Mouse (Mus musculus) embryonic facial prominence, embryonic 11.5 days (tissue): ENCODE measurements around the gene Rgr. TPM values are rescaled to one million over a fixed set of nuclear protein-coding genes. Genes with fewer than 3 reads are reported as not detected.
A peak's percentile ranks its signal among the peaks of the same experiment; 100 is the strongest.

Source experiments
- ATAC-seq: fragments of 200-750 bp; cut with Nextera tagmentation; replicated peaks from 2 replicates; pipeline ENCODE4 v1.8.0; 2017; ENCODE audit warnings: low read depth; ENCODE audit not compliant: insufficient number of reproducible peaks, low FRiP score, low TSS enrichment
- DNase-seq: peaks from one replicate; pipeline ENCODE4 v3.0.0-alpha.2; 2015; ENCODE audit warnings: low spot score
- H3K27ac ChIP-seq: fragments of 300-500 bp; sonication (generic); replicated peaks from 2 replicates; pipeline ENCODE4 v1.5.1; 2014; ENCODE audit warnings: mild to moderate bottlenecking, low read depth, low read length, control low read depth
- H3K27me3 ChIP-seq: fragments of 300-500 bp; sonication (generic); 2 replicates; pipeline ENCODE4 v1.6.1; 2014; ENCODE audit warnings: mild to moderate bottlenecking, low read length, moderate library complexity, mixed read lengths; ENCODE audit not compliant: control insufficient read depth, insufficient read depth
- H3K36me3 ChIP-seq: fragments of 300-500 bp; sonication (generic); replicated peaks from 2 replicates; pipeline ENCODE4 v1.6.1; 2014; ENCODE audit warnings: low read depth, mild to moderate bottlenecking, low read length, moderate library complexity, mixed read lengths; ENCODE audit not compliant: control insufficient read depth, insufficient read depth
- H3K4me1 ChIP-seq: fragments of 300-500 bp; sonication (generic); 2 replicates; pipeline ENCODE4 v1.6.1; 2014; ENCODE audit warnings: low read length, mixed read lengths; ENCODE audit not compliant: control insufficient read depth, insufficient read depth
- H3K4me2 ChIP-seq: fragments of 300-500 bp; sonication (generic); 2 replicates; pipeline ENCODE4 v1.6.1; 2014; ENCODE audit warnings: low read depth, mild to moderate bottlenecking, control low read depth, low read length, moderate library complexity
- H3K4me3 ChIP-seq: fragments of 300-500 bp; sonication (generic); 2 replicates; pipeline ENCODE4 v1.5.1; 2014; ENCODE audit warnings: low read depth, low read length, control low read depth
- H3K9ac ChIP-seq: fragments of 300-500 bp; sonication (generic); replicated peaks from 2 replicates; pipeline ENCODE4 v1.6.1; 2014; ENCODE audit warnings: mild to moderate bottlenecking, control low read depth, low read length
- H3K9me3 ChIP-seq: fragments of 300-500 bp; sonication (generic); replicated peaks from 2 replicates; pipeline ENCODE4 v1.6.1; 2016; ENCODE audit warnings: mild to moderate bottlenecking, low read length, inconsistent platforms, mixed read lengths; ENCODE audit not compliant: control insufficient read depth
- WGBS: fragments of 180-500 bp; shearing (Covaris S2); extraction: QIAGEN DNeasy Blood & Tissue Kit; methylation state at CpG from one replicate; pipeline ENCODE4 v1.1.7; 2014; 5-methylcytosine and 5-hydroxymethylcytosine counted together
- polyA plus RNA-seq: library from polyadenylated mRNA; unstranded; fragments of >200 nt; fragmentation: Nextera tagmentation; extraction: Ambion mirVana; gene quantifications from 2 replicates; pipeline ENCODE4 v1.2.1, GENCODE M21; 2014

The Rgr gene
- polyA plus RNA-seq, 1 experiment from 2014 or later: not detected

- Histone ChIP-seq H3K27me3 (no peaks in the 10 kb centered on the region), H3K27ac (no peak overlapping the region), H3K4me2 (no peak overlapping the region), H3K4me1 (no peaks in the 10 kb centered on the region), H3K4me3 (no peak overlapping the region), H3K36me3 (no peaks in the 10 kb centered on the region), H3K9me3 (no peaks in the 10 kb centered on the region), H3K9ac (no peak overlapping the region)
- ATAC-seq: no peak
- no peak for DNase-seq
- WGBS: 59% methylated on average over 2 of the region's 2 CpGs
Measured at GRCm38 (mm10) chr14:37066636-37067035, 17.9 kb upstream of the Rgr start.

- H3K27ac ChIP-seq: no peak overlapping the region
- no peaks in the 10 kb centered on the region for H3K27me3 ChIP-seq
- no peak overlapping the region for H3K4me2 ChIP-seq
- H3K36me3 ChIP-seq: no peaks in the 10 kb centered on the region
- no peak for ATAC-seq
- H3K9ac ChIP-seq: no peak overlapping the region
- no peaks in the 10 kb centered on the region for H3K9me3 ChIP-seq
- WGBS: 62% methylated on average over 2 of the region's 2 CpGs
- DNase-seq: no peak
- H3K4me1 ChIP-seq: no peaks in the 10 kb centered on the region
- H3K4me3 ChIP-seq: no peak overlapping the region
Measured at GRCm38 (mm10) chr14:37064849-37065248, 16.1 kb upstream of the Rgr start.

- no peak for ATAC-seq
- no peaks in the 10 kb centered on the region for H3K4me1 ChIP-seq
Measured at GRCm38 (mm10) chr14:37034432-37034831, 14.3 kb downstream of the Rgr start.

GRCm38 (mm10) chr14:37033241-37033640, 15.5 kb downstream of the Rgr start:
- Histone ChIP-seq H3K36me3 (no peaks in the 10 kb centered on the region), H3K27ac (no peak overlapping the region), H3K27me3 (no peaks in the 10 kb centered on the region), H3K4me3 (no peak overlapping the region), H3K4me2 (no peak overlapping the region), H3K4me1 (no peaks in the 10 kb centered on the region), H3K9ac (no peak overlapping the region), H3K9me3 (no peaks in the 10 kb centered on the region)
- peak; percentile 79 for DNase-seq
- 19% methylated on average over 7 of the region's 7 CpGs for WGBS
- ATAC-seq: no peak; the same call in 1 of the 2 replicates

More at GRCm38 (mm10) chr14:37034432-37034831, 14.3 kb downstream of the Rgr start:
- no peak overlapping the region for H3K4me3 ChIP-seq
- DNase-seq: no peak
- H3K9ac ChIP-seq: no peak overlapping the region
- H3K36me3 ChIP-seq: no peaks in the 10 kb centered on the region
- no peaks in the 10 kb centered on the region for H3K27me3 ChIP-seq
- no peak overlapping the region for H3K4me2 ChIP-seq
- H3K27ac ChIP-seq: no peak overlapping the region
- H3K9me3 ChIP-seq: no peaks in the 10 kb centered on the region
- WGBS: 46% methylated on average over 5 of the region's 5 CpGs

GRCm38 (mm10) chr14:37032481-37033104, 16.2 kb downstream of the Rgr start:
- H3K27ac ChIP-seq: no peak overlapping the region
- no peak overlapping the region for H3K4me3 ChIP-seq
- no peaks in the 10 kb centered on the region for H3K9me3 ChIP-seq
- no peaks in the 10 kb centered on the region for H3K36me3 ChIP-seq
- H3K27me3 ChIP-seq: no peaks in the 10 kb centered on the region
- H3K4me2 ChIP-seq: no peak overlapping the region
- DNase-seq (no peak), ATAC-seq (no peak)
- no peak overlapping the region for H3K9ac ChIP-seq
- no peaks in the 10 kb centered on the region for H3K4me1 ChIP-seq
- 80% methylated on average over 11 of the region's 11 CpGs for WGBS

GRCm38 (mm10) chr14:37028555-37028954, 20.2 kb downstream of the Rgr start:
- no peak for DNase-seq
- Histone ChIP-seq H3K4me3 (no peak overlapping the region), H3K36me3 (no peaks in the 10 kb centered on the region), H3K9ac (no peak overlapping the region), H3K27me3 (no peaks in the 10 kb centered on the region), H3K4me2 (no peak overlapping the region), H3K9me3 (no peaks in the 10 kb centered on the region), H3K27ac (no peak overlapping the region), H3K4me1 (no peaks in the 10 kb centered on the region)
- 92% methylated on average over 3 of the region's 3 CpGs for WGBS
- ATAC-seq: no peak

GRCm38 (mm10) chr14:37027951-37028350, 20.8 kb downstream of the Rgr start:
- Histone ChIP-seq H3K9ac (no peak overlapping the region), H3K9me3 (no peaks in the 10 kb centered on the region), H3K27ac (no peak overlapping the region), H3K4me3 (no peak overlapping the region), H3K4me1 (no peaks in the 10 kb centered on the region), H3K27me3 (no peaks in the 10 kb centered on the region), H3K4me2 (no peak overlapping the region), H3K36me3 (no peaks in the 10 kb centered on the region)
- DNase-seq: no peak
- ATAC-seq: no peak
- 90% methylated on average over 3 of the region's 3 CpGs for WGBS

- 73% methylated on average over 4 of the region's 4 CpGs for WGBS
- no peak overlapping the region for H3K4me2 ChIP-seq
- H3K4me1 ChIP-seq: no peaks in the 10 kb centered on the region
- no peaks in the 10 kb centered on the region for H3K36me3 ChIP-seq
- ATAC-seq: no peak
- no peak for DNase-seq
- no peak overlapping the region for H3K9ac ChIP-seq
- no peaks in the 10 kb centered on the region for H3K27me3 ChIP-seq
- no peak overlapping the region for H3K27ac ChIP-seq
- no peaks in the 10 kb centered on the region for H3K9me3 ChIP-seq
- H3K4me3 ChIP-seq: no peak overlapping the region
Measured at GRCm38 (mm10) chr14:37027248-37027933, 21.4 kb downstream of the Rgr start.
